Mouse (Mus musculus): Measurements from ENCODE around the gene Gpr39. TPM values are rescaled to one million over a fixed set of nuclear protein-coding genes. Genes with fewer than 3 reads are reported as not detected.
A peak's percentile ranks its signal among the peaks of the same experiment; 100 is the strongest.

Gene Gpr39
- polyA plus RNA-seq, 1 experiment from 2014 or later = not detected

- no peaks in the 10 kb centered on the region for H3K9me3 ChIP-seq (replicated peaks)
- no peak overlapping the region for H3K9ac ChIP-seq
- 70% methylated on average over 4 of the region's 4 CpGs for WGBS
- no peak overlapping the region for H3K4me3 ChIP-seq
- H3K27me3 ChIP-seq = no peaks in the 10 kb centered on the region
- H3K4me2 ChIP-seq = no peak overlapping the region
- no peaks in the 10 kb centered on the region for H3K36me3 ChIP-seq (ENCODE audit: poor library complexity, severe bottlenecking)
- ATAC-seq = no peak
- H3K4me1 ChIP-seq = peaks cover 17% of the 10 kb centered on the region
- H3K27ac ChIP-seq = no peak overlapping the region
These were observed 55.1 kb downstream of the Gpr39 start for GRCm38 (mm10) chr1:125731854-125732253.

DNA sequence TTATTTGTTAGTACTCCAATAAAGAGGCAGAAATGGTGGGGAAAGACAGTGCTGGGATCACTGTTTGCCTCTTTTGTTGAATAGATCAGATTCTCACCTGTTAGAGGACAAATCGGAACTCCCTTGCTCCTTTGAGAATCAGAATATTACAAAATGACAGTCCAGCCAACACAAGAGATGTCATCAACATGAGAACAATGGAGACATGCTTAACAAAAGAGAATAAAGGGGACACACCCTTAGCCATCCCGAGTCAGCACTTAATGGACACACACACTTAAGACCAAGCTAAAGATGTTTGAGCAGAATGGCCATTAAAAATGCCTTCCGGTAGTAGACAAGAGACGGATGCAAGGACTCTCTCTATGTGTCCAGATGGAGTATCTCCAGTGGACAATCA is 68.0 kb downstream of the Gpr39 start:
- Histone ChIP-seq H3K4me2 (no peak overlapping the region), H3K9ac (no peak overlapping the region)
- WGBS = 87% methylated on average over 4 of the region's 4 CpGs

DNA sequence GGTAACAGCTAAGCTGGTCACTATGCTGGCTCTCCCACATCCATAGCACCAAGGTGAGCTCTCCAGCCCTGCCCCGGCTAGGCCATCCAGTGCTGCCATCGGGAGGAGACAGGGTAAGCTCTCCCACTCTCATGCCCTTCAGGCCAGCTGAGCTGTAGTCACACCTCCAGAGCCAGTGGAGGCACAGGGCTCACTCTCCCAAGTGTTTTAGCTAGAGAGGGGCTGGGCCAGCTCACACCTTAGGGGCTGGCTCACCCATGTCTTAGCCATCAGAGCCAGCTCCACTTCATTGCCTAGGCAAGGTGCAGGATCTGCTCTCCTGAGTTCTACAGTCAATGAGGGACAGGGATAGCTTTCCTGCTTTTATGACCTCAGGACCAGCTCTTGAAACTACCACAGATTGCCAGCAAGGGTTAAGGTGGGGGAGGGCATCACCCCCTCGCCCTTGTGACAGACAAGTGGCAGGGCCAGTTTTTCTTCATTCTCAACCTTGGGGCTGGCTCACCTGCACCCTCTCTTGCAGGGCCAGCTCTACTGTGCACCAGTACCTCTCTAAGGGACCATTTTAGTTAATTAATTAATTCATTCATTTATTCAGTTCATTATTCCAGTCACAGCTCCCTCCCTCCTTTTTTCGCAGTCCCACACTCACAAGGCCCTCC is 78.7 kb downstream of the Gpr39 start:
- no peak overlapping the region for H3K4me2 ChIP-seq
- H3K27me3 ChIP-seq = no peaks in the 10 kb centered on the region
- H3K9me3 ChIP-seq (replicated peaks) = no peaks in the 10 kb centered on the region
- H3K27ac ChIP-seq = no peak overlapping the region
- H3K36me3 ChIP-seq (ENCODE audit: poor library complexity, severe bottlenecking) = no peaks in the 10 kb centered on the region
- no peak overlapping the region for H3K9ac ChIP-seq
- 89% methylated on average over 4 of the region's 4 CpGs for WGBS
- ATAC-seq = no peak
- no peak overlapping the region for H3K4me3 ChIP-seq
- peaks cover 6% of the 10 kb centered on the region; the same call in 1 of the 2 replicates for H3K4me1 ChIP-seq

More for the DNA sequence above, 68.0 kb downstream of the Gpr39 start:
- Histone ChIP-seq H3K9me3 (replicated peaks) (no peaks in the 10 kb centered on the region), H3K4me3 (no peak overlapping the region), H3K36me3 (ENCODE audit: poor library complexity, severe bottlenecking) (no peaks in the 10 kb centered on the region), H3K27me3 (no peaks in the 10 kb centered on the region), H3K4me1 (no peaks in the 10 kb centered on the region), H3K27ac (no peak overlapping the region)
- ATAC-seq = no peak

- Histone ChIP-seq H3K36me3 (ENCODE audit: poor library complexity, severe bottlenecking) (no peaks in the 10 kb centered on the region), H3K4me3 (no peak overlapping the region), H3K9me3 (replicated peaks) (no peaks in the 10 kb centered on the region), H3K9ac (no peak overlapping the region), H3K4me1 (peaks cover 12% of the 10 kb centered on the region), H3K27ac (peak overlapping the region; percentile 67), H3K27me3 (no peaks in the 10 kb centered on the region), H3K4me2 (peak overlapping the region; percentile 6; the same call in 1 of the 2 replicates)
- 60% methylated on average over 15 of the region's 15 CpGs for WGBS
- ATAC-seq = peak; percentile 75
These were observed 83.3 kb downstream of the Gpr39 start for GRCm38 (mm10) chr1:125759972-125760695.

DNA sequence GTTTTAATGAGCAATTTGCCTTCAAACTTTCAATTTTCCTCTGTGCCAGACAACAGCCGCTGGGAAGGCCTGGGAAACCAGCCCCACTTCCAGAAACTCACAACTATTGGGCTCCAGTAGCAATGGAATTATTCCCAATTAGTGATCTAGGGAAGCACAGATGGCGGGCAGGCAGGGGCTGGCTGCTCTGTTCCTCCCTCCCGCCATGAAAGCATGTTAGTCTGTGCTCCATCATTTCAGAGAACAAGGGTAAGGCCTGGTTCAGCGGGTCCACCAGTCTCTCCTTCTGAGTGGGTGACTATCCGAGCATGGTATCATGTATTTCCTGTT is 83.9 kb downstream of the Gpr39 start:
- peak overlapping the region; percentile 67 for H3K27ac ChIP-seq
- no peaks in the 10 kb centered on the region for H3K9me3 ChIP-seq (replicated peaks)
- 54% methylated on average over 5 of the region's 5 CpGs for WGBS
- no peaks in the 10 kb centered on the region for H3K36me3 ChIP-seq (ENCODE audit: poor library complexity, severe bottlenecking)
- peaks cover 12% of the 10 kb centered on the region for H3K4me1 ChIP-seq
- no peak overlapping the region for H3K4me2 ChIP-seq
- ATAC-seq = peak; percentile 89
- no peaks in the 10 kb centered on the region for H3K27me3 ChIP-seq
- H3K4me3 ChIP-seq = no peak overlapping the region
- H3K9ac ChIP-seq = no peak overlapping the region

DNA sequence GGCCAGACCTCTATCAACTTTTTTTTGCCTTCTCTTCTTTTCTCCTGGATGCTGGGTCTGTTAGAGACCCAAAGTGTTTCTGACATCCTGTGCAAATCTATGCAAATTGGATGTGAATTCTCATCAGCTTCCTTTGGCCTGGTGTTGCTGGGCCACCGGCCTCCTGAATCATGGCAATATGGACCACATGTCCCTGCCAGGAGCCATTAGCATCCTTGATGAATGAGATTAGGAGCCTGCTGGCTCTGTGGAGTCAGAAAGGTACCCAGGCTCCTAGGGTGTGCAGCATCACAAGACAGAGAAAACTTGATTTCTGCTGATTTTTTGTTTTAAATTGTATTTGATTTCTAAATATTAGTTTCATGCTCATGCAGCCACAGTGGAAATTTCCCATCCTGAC is 85.3 kb downstream of the Gpr39 start:
- H3K27me3 ChIP-seq = no peaks in the 10 kb centered on the region
- H3K36me3 ChIP-seq (ENCODE audit: poor library complexity, severe bottlenecking) = no peaks in the 10 kb centered on the region
- H3K9ac ChIP-seq = no peak overlapping the region
- peak; percentile 48; the same call in 1 of the 2 replicates for ATAC-seq
- 47% methylated on average over 1 of the region's 1 CpGs for WGBS
- H3K4me2 ChIP-seq = no peak overlapping the region
- no peaks in the 10 kb centered on the region for H3K9me3 ChIP-seq (replicated peaks)
- no peak overlapping the region for H3K27ac ChIP-seq
- peaks cover 12% of the 10 kb centered on the region for H3K4me1 ChIP-seq
- H3K4me3 ChIP-seq = no peak overlapping the region

DNA sequence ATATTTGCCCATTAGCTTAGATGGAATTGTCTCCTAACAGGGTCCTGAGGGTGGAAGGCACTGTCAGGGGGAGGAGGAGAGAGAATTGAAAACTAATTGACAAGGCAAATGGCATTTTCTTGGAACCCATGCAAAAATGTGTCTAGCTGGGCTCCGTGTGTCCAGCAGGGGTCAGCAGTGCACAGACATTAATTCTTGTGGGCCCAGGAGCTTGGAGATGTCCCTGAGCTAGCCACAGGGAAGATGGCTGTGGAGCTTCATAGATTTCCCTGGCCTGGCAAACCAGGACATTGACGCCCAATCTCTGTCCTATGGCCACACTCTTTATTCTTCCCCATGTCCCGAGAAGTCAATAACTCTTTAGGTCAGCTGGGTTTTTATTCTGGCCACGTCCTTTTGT is 113.0 kb downstream of the Gpr39 start:
- H3K27ac ChIP-seq = no peak overlapping the region
- 15% methylated on average over 4 of the region's 4 CpGs for WGBS
- peak; percentile 75 for ATAC-seq
- no peak overlapping the region for H3K4me2 ChIP-seq
- no peaks in the 10 kb centered on the region for H3K9me3 ChIP-seq (replicated peaks)
- H3K27me3 ChIP-seq = no peaks in the 10 kb centered on the region
- H3K4me1 ChIP-seq = no peaks in the 10 kb centered on the region
- no peak overlapping the region for H3K4me3 ChIP-seq
- no peaks in the 10 kb centered on the region for H3K36me3 ChIP-seq (ENCODE audit: poor library complexity, severe bottlenecking)
- H3K9ac ChIP-seq = no peak overlapping the region

DNA sequence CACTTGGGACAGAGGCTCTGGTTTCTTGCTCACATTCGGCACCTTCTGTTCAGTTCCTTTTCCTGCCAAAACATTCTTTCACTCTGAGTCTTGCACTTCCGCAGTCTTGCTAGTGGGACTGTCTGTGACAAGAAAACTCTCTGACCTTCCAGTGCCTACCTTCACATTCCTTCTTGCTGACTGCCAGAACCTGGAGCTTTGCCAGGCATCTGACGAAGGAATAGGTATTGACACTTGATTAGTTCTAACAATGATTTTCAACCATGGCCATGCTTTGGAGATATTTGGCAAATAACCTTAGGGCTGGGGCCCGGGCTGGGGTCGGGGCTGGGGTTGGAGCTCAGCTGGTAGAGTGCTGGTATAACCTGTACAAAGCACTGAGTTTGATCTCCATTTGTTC is 123.7 kb downstream of the Gpr39 start:
- Histone ChIP-seq H3K27ac (no peak overlapping the region), H3K36me3 (ENCODE audit: poor library complexity, severe bottlenecking) (no peaks in the 10 kb centered on the region), H3K27me3 (no peaks in the 10 kb centered on the region), H3K4me3 (no peak overlapping the region), H3K4me1 (no peaks in the 10 kb centered on the region), H3K9ac (no peak overlapping the region), H3K4me2 (no peak overlapping the region), H3K9me3 (replicated peaks) (peaks cover 19% of the 10 kb centered on the region)
- WGBS = 94% methylated on average over 5 of the region's 5 CpGs
- no peak for ATAC-seq

DNA sequence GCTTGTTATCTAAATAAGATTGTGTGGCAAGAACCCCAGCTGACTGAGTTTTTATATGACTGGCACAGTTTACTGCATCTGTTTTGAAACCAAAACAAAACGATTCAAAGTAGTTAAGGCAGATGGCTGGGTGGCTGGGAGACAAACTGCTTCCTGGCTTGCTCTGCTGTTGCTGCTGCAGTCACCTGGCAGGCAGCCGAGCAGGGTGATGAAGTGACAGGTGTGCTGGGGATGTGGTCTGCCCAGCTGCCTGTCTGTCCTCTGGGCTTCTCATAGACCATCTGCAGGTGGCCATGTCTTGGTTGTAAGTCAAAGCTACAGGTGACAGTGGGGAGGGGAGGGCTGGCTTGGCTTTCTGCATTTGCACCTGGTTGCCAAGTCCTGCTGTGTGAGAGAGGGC is 131.6 kb downstream of the Gpr39 start:
- H3K36me3 ChIP-seq (ENCODE audit: poor library complexity, severe bottlenecking) = no peaks in the 10 kb centered on the region
- H3K4me3 ChIP-seq = no peak overlapping the region
- 71% methylated on average over 2 of the region's 2 CpGs for WGBS
- 0 out of 2 replicates have a peak, but pooled peaks cover 4% of the 10 kb centered on the region for H3K4me1 ChIP-seq
- H3K9me3 ChIP-seq (replicated peaks) = 0 out of 2 replicates have a peak, but pooled peaks cover under 1% of the 10 kb centered on the region
- ATAC-seq = peak; percentile 41
- no peak overlapping the region for H3K4me2 ChIP-seq
- no peak overlapping the region; the same call in 1 of the 2 replicates for H3K27ac ChIP-seq
- H3K27me3 ChIP-seq = no peaks in the 10 kb centered on the region
- H3K9ac ChIP-seq = no peak overlapping the region

- Histone ChIP-seq H3K9me3 (replicated peaks) (no peaks in the 10 kb centered on the region), H3K36me3 (ENCODE audit: poor library complexity, severe bottlenecking) (no peaks in the 10 kb centered on the region), H3K4me2 (no peak overlapping the region), H3K27ac (no peak overlapping the region), H3K4me3 (no peak overlapping the region), H3K4me1 (0 out of 2 replicates have a peak, but pooled peaks cover 4% of the 10 kb centered on the region), H3K9ac (no peak overlapping the region), H3K27me3 (no peaks in the 10 kb centered on the region)
- ATAC-seq = no peak
- 75% methylated on average over 9 of the region's 9 CpGs for WGBS
These were observed 136.5 kb downstream of the Gpr39 start for GRCm38 (mm10) chr1:125813141-125813782.

DNA sequence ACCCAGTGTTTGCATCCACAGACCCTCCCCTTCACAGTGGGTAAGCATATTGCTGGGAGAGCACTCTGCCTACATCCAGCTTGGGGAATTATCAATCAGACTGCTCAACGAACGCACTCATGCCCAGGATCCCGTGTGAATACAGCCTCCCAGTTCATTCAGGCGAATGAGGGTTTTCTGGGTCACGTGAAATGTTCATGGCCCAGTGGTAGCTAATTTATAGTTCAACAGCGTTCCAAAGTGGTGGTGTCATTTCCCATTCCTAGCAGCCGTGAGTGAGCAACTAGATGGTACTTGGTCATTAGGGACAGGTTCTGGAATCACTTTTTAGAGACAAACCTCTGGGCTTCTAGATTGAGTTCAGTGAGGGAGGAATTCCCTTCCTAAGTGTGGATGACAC is 144.3 kb downstream of the Gpr39 start:
- no peaks in the 10 kb centered on the region for H3K27me3 ChIP-seq
- H3K9ac ChIP-seq = no peak overlapping the region
- no peak overlapping the region for H3K27ac ChIP-seq
- no peaks in the 10 kb centered on the region for H3K4me1 ChIP-seq
- H3K4me2 ChIP-seq = no peak overlapping the region
- H3K36me3 ChIP-seq (ENCODE audit: poor library complexity, severe bottlenecking) = no peaks in the 10 kb centered on the region
- 81% methylated on average over 7 of the region's 7 CpGs for WGBS
- ATAC-seq = no peak
- no peaks in the 10 kb centered on the region for H3K9me3 ChIP-seq (replicated peaks)
- no peak overlapping the region for H3K4me3 ChIP-seq

GRCm38 (mm10) chr1:125823611-125824010 is 146.8 kb downstream of the Gpr39 start:
- Histone ChIP-seq H3K36me3 (ENCODE audit: poor library complexity, severe bottlenecking) (no peaks in the 10 kb centered on the region), H3K4me2 (no peak overlapping the region), H3K4me1 (no peaks in the 10 kb centered on the region), H3K4me3 (no peak overlapping the region), H3K9ac (no peak overlapping the region), H3K27me3 (no peaks in the 10 kb centered on the region), H3K27ac (no peak overlapping the region), H3K9me3 (replicated peaks) (no peaks in the 10 kb centered on the region)
- ATAC-seq = no peak
- 91% methylated on average over 4 of the region's 4 CpGs for whole genome bisulfite sequencing
